Mouse (Mus musculus): ENCODE data around the gene Chn2.

GRCm38 (mm10) chr6:54273379-54273730 lies 234.0 kb downstream of the Chn2 start:
- TF ChIP-seq POLR2A (IDR thresholded peaks at IDR 0.05; ENCODE audit: borderline replicate concordance, insufficient read depth, low read length): no peak
- TF ChIP-seq CTCF (IDR thresholded peaks at IDR 0.05; ENCODE audit: borderline replicate concordance, insufficient read depth, low read depth, low read length): no peak

Measured in cerebellum, adult 2 months (tissue).